Mouse (Mus musculus) liver, embryonic 14.5 days (tissue): ENCODE measurements at regions not wholly inside any gene's neighbourhood (a gene's known extent, or its start where the extent isn't known, plus 50 kb on each side); places are given as distances from the start of the nearest gene placed in this dataset.

Experiments
- CTCF ChIP-seq: IDR thresholded peaks from 2 replicates; pipeline ENCODE4 v1.5.1; 2016; ENCODE audit warnings: antibody characterized with exemption, low read depth, control low read depth
- EP300 ChIP-seq: IDR thresholded peaks from 2 replicates; pipeline ENCODE4 v1.6.1; 2016; ENCODE audit warnings: antibody characterized with exemption, low read depth

DNA sequence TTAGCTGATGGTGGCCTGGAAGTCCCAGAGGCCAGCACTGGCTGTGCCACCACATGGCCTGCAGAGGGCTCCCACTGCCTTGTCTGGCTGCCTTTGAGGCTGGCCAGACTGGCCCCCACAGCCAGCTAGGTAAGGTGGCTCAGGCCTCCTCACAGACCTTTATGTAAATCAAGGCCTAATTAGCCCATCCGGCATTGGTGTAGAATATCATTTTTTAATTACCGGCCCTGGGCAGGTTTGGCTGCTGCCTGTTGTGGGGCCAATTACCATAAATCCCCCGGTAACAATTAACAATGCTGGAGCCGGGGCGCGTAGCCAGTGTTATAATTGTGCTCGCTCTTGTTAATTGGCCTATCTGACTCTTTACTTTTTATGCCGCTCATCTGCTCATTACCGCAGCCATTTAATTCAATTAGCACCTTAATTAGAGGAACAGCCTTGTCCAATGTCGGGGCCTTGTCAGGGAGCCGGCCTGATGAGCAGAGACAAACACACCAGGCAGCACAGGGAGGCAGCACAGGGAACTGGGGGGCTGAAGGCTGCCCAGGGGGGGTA, 87.4 kb downstream of the Fam53a start:
- peak; percentile 67 for TF ChIP-seq CTCF
- TF ChIP-seq EP300 = no peak
